Mouse (Mus musculus): ENCODE measurements around the gene Mfap2. TPM values are rescaled to one million over a fixed set of nuclear protein-coding genes. Genes with fewer than 3 reads are reported as not detected.

The Mfap2 gene
- polyA plus RNA-seq, 1 experiment from 2014 or later = 17.5 TPM

DNA sequence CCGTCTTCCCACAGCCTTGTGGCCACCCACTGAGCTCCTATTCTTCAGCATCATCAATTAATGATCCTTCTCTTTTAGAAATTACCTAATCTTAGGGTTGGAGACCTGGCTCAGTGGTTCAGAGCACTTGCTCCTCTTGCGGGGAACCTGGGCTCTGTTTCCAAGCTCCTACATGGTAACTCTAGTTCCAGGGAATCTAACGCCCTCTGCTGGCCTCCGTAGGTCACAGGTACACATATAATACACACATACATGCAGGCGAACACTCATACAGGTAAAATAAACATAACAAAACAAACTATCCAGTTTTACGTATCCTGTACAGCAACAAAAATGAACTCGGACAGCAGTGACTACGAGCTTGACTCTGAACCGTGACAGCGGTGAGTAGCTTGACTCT lies 46.8 kb downstream of the Mfap2 start:
- Histone ChIP-seq H3K27me3 (no peaks in the 10 kb centered on the region), H3K4me2 (no peak overlapping the region), H3K4me3 (replicated peaks) (no peak overlapping the region), H3K36me3 (replicated peaks) (no peaks in the 10 kb centered on the region), H3K9me3 (replicated peaks) (no peaks in the 10 kb centered on the region), H3K9ac (no peak overlapping the region), H3K27ac (replicated peaks) (no peak overlapping the region), H3K4me1 (replicated peaks) (peaks cover 28% of the 10 kb centered on the region)
- no peak for ATAC-seq (ENCODE audit: insufficient read depth)
- 89% methylated on average over 10 of the region's 10 CpGs for WGBS (ENCODE audit: insufficient replicate concordance)

DNA sequence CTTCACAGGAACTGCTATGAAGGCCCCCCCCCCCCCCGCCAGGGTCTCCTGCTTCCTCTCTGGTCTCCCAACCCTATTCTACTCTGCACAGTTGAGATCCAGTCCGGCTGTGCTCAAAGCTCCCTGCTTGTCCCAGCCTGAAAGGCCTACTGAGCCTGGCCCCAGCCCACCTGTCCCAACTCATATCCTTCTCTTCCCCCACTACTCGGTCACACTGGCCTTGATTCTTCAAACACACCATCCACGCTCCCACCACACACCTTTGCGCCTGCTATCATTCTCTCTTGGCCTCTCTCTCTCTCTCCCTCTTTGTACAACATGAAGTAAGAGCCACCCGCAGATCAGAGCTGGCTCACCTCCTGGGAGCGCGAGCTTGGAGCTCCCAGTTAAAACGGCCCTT lies 48.6 kb downstream of the Mfap2 start:
- H3K4me1 ChIP-seq (replicated peaks) = peaks cover 27% of the 10 kb centered on the region
- WGBS (ENCODE audit: insufficient replicate concordance) = 75% methylated on average over 9 of the region's 9 CpGs
- H3K9ac ChIP-seq = no peak overlapping the region
- no peaks in the 10 kb centered on the region for H3K9me3 ChIP-seq (replicated peaks)
- H3K27me3 ChIP-seq = no peaks in the 10 kb centered on the region
- no peak overlapping the region for H3K4me2 ChIP-seq
- ATAC-seq (ENCODE audit: insufficient read depth) = no peak
- H3K36me3 ChIP-seq (replicated peaks) = no peaks in the 10 kb centered on the region
- no peak overlapping the region for H3K27ac ChIP-seq (replicated peaks)
- H3K4me3 ChIP-seq (replicated peaks) = no peak overlapping the region

DNA sequence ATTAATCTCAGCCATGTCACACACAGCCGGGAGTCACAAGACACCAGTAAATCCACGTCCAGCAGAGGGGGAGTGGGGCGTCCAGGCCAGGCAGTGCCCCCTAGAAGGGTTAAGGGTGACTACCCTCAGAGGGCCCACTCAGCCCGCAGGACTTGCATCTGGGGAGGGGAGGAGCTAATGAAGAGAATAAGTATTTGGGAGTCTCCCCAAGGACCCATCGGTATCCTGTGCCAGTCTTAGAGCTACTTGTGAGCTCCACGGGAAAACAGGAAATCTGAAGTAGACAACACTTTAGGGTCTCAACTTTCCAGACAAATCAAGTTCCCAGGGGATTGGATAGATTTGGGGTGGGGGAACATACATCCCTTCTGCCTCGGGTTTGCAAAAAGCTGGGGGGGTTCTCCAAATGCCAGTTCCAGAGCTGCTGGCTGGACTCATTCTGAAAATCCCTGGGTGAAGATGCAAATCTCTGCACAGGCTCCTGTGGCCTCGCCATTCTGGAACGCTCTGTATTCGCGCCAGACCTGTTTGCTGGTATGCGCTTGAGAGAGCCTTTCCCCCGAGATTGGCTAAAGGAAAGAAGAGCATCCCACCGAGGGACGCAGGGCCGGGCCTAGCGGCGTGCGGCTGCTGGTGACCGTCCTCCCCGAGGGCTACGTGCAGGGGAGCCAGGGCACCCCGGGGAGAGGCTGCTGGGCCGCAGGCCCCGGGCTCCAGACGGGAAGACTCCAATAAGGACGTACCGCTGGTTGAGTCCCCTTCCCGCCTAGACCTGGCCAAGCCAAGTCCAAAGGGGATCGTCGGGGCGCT lies 49.6 kb downstream of the Mfap2 start:
- Histone ChIP-seq H3K27me3 (no peaks in the 10 kb centered on the region), H3K4me2 (peak overlapping the region; percentile 97), H3K36me3 (replicated peaks) (peaks cover 2% of the 10 kb centered on the region), H3K27ac (replicated peaks) (peak overlapping the region; percentile 83), H3K4me3 (replicated peaks) (peak overlapping the region; percentile 61), H3K4me1 (replicated peaks) (peaks cover 27% of the 10 kb centered on the region), H3K9ac (peak overlapping the region; percentile 73), H3K9me3 (replicated peaks) (no peaks in the 10 kb centered on the region)
- ATAC-seq (ENCODE audit: insufficient read depth) = peak; percentile 33
- WGBS (ENCODE audit: insufficient replicate concordance) = 6% methylated on average over 32 of the region's 32 CpGs

DNA sequence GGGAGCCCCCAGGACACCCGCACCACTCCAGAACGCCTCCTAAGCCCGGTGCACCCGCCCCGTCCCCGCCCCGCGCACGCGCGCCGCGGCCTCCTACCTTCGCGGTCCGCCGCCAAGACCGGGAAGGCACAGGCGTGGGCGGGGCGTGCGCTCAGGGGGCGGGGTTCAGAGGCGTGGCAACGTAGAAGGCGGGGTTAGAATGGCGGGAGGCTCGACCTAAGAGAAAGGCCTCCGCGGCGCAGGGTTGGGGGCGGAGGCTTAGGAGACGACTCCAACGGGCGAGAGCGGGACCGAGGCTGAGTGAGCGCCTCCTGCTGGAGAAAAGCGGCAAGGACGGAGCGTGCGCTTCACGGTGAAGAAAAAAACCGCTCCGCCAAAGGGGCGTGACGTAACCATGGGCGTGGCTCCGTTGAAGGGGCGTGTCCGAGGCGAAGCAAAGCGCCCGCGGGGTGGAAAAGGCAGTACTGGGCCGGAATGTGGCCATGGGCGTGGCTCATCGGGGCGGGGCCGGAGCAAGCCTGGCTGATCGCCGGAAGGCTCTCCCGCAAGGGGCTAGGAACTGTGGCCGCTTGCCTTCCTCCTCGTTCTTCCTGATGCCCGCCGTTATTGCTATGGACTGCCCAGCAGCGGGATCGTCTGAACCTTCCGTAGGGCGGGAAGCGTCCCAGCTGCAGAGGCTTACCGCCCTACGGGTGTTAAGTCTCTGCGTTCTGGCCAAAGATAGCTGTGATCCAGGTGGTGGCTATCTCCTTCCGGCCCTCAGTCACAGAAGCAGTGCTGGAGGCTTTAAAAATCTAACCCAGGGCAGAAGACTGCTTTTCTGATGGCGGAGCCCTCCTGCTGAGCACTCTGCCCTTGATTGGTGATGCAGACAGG lies 50.4 kb downstream of the Mfap2 start, which contains the start of gene Crocc:
TSS of gene Crocc (minus strand) at position 125 of the 876 bp plus-strand sequence.
- peak within 1 kb of the TSS; percentile 73 for H3K9ac ChIP-seq
- ATAC-seq (ENCODE audit: insufficient read depth) = peak; percentile 91
- H3K36me3 ChIP-seq (replicated peaks) = peaks cover 10% of the 10 kb centered on the region
- peaks cover 29% of the 10 kb centered on the region for H3K4me1 ChIP-seq (replicated peaks)
- H3K27me3 ChIP-seq = no peaks in the 10 kb centered on the region
- H3K4me3 ChIP-seq (replicated peaks) = peak within 1 kb of the TSS; percentile 61
- WGBS (ENCODE audit: insufficient replicate concordance) = under 1% methylated on average over 77 of the region's 77 CpGs
- H3K9me3 ChIP-seq (replicated peaks) = no peaks in the 10 kb centered on the region
- peak within 1 kb of the TSS; percentile 97 for H3K4me2 ChIP-seq
- peak within 1 kb of the TSS; percentile 83 for H3K27ac ChIP-seq (replicated peaks)

DNA sequence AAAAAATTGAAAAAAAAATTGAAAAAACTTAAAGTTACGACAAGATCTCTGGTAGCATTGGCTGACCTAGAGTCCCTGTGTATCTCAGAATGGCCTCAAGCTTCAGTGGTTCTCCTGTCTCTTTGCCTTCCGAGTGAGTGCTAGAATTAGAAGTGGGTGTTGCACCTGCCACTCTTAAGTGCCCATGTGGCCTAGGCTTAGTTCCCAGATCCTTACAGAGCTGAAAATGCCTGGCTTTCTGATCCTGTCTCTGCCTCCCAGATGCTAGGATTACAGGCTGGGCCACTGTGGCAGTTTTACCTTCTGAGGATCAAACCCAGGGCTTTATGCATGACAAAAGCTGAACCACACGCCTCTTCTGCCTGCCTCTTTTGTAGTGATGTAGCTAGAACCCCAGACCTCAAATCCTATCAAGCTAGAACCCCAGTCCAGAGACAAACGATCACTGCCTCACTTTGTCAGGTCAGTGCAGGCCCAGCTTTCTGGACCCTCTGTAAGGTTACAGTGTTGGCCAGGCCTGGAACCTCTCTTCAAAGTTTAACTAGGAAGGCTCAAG lies 54.0 kb downstream of the Mfap2 start:
- no peak for ATAC-seq (ENCODE audit: insufficient read depth)
- Histone ChIP-seq H3K36me3 (replicated peaks) (peaks cover 45% of the 10 kb centered on the region), H3K4me2 (no peak overlapping the region), H3K9me3 (replicated peaks) (no peaks in the 10 kb centered on the region), H3K4me1 (replicated peaks) (peaks cover 50% of the 10 kb centered on the region), H3K27me3 (no peaks in the 10 kb centered on the region), H3K27ac (replicated peaks) (no peak overlapping the region), H3K4me3 (replicated peaks) (no peak overlapping the region), H3K9ac (no peak overlapping the region)
- WGBS (ENCODE audit: insufficient replicate concordance) = 75% methylated on average over 4 of the region's 4 CpGs

DNA sequence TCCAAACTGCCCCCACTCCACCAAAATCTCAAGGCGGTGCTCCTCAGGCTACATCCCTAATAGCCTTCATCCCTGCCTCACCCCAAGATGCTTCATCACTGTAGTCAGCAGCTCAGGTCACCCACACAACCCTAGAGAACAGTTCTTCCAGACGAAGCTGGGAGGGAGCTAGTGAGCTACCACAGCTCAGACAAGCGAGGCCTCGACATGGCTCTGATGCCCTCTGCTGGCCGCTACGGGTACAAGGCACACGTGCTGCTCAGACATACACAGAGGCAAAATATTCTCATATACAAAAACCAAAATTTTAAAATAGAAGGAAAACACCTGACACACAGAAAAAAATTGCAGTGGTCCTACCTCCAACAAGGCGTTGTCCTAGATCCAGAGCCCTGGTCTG lies 54.9 kb downstream of the Mfap2 start:
- Histone ChIP-seq H3K4me3 (replicated peaks) (no peak overlapping the region), H3K9ac (no peak overlapping the region), H3K9me3 (replicated peaks) (no peaks in the 10 kb centered on the region), H3K4me2 (no peak overlapping the region), H3K27ac (replicated peaks) (no peak overlapping the region), H3K4me1 (replicated peaks) (peaks cover 51% of the 10 kb centered on the region), H3K27me3 (no peaks in the 10 kb centered on the region), H3K36me3 (replicated peaks) (peaks cover 55% of the 10 kb centered on the region)
- no peak for ATAC-seq (ENCODE audit: insufficient read depth)
- 9% methylated on average over 8 of the region's 8 CpGs for WGBS (ENCODE audit: insufficient replicate concordance)

Other genes with a start within 250 kb of the Mfap2 start
- gene Padi4, start 236.2 kb upstream of the Mfap2 start, polyA plus RNA-seq (2015; fragmentation: Nextera tagmentation; extraction: Ambion mirVana) = 2.8 and 4.1 TPM in 2 replicates
- gene Padi3, start 199.8 kb upstream of the Mfap2 start, polyA plus RNA-seq (2015; fragmentation: Nextera tagmentation; extraction: Ambion mirVana) = 0.12 and 0.17 TPM in 2 replicates
- 0.02 and 0.03 TPM in 2 replicates for gene Padi1, start 164.6 kb upstream of the Mfap2 start, polyA plus RNA-seq (2015; fragmentation: Nextera tagmentation; extraction: Ambion mirVana)
- gene Padi2, start 104.1 kb upstream of the Mfap2 start, polyA plus RNA-seq (2015; fragmentation: Nextera tagmentation; extraction: Ambion mirVana) = 1.6 and 2.2 TPM in 2 replicates
- gene Sdhb, start 49.2 kb upstream of the Mfap2 start, polyA plus RNA-seq (2015; fragmentation: Nextera tagmentation; extraction: Ambion mirVana) = 192 and 196 TPM in 2 replicates
- gene Atp13a2, start 23.5 kb upstream of the Mfap2 start, polyA plus RNA-seq (2015; fragmentation: Nextera tagmentation; extraction: Ambion mirVana) = 17.4 and 20.3 TPM in 2 replicates
- 0.77 and 0.88 TPM in 2 replicates for gene Crocc, start 50.1 kb downstream of the Mfap2 start, polyA plus RNA-seq (2015; fragmentation: Nextera tagmentation; extraction: Ambion mirVana)
- 97.2 and 98.6 TPM in 2 replicates for gene Necap2, start 67.9 kb downstream of the Mfap2 start, polyA plus RNA-seq (2015; fragmentation: Nextera tagmentation; extraction: Ambion mirVana)
- gene Spata21, start 77.9 kb downstream of the Mfap2 start, polyA plus RNA-seq (2015; fragmentation: Nextera tagmentation; extraction: Ambion mirVana) = not detected in 2 replicates
- 18.1 and 20.7 TPM in 2 replicates for gene Szrd1, start 129.4 kb downstream of the Mfap2 start, polyA plus RNA-seq (2015; fragmentation: Nextera tagmentation; extraction: Ambion mirVana)
- gene Fbxo42, start 137.5 kb downstream of the Mfap2 start, polyA plus RNA-seq (2015; fragmentation: Nextera tagmentation; extraction: Ambion mirVana) = 17.9 and 18.3 TPM in 2 replicates
- 1.2 and 1.4 TPM in 2 replicates for gene Rsg1, start 203.5 kb downstream of the Mfap2 start, polyA plus RNA-seq (2015; fragmentation: Nextera tagmentation; extraction: Ambion mirVana)
- gene Arhgef19, start 229.1 kb downstream of the Mfap2 start, polyA plus RNA-seq (2015; fragmentation: Nextera tagmentation; extraction: Ambion mirVana) = 1.5 TPM in 2 replicates

All from liver, embryonic 15.5 days (tissue).